7 mouse cellular contexts compared by ENCODE assay signal in genomic region chr5:149679362-149679761, GRCm38 (mm10). TPM values are rescaled to one million over a fixed set of nuclear protein-coding genes. Genes with fewer than 3 reads are reported as not detected.
DNase-seq lines count a peak whose midpoint lies in the region; ATAC-seq and TF ChIP-seq lines count a peak whose summit lies in the region.

No protein-coding gene starts in this region.

- H3K9ac ChIP-seq in embryonic facial prominence, embryonic 13.5 days, result peak overlapping the region; percentile 87
- H3K9ac ChIP-seq in intestine, postnatal 0 days (ENCODE audit: low read depth, low read length), result no peak overlapping the region
- H3K9ac ChIP-seq in midbrain, postnatal 0 days (replicated peaks; ENCODE audit: low read length, poor library complexity, severe bottlenecking), result peak overlapping the region; percentile 24; the same call in 1 of the 2 replicates

- peak overlapping the region; percentile 94 for H3K4me2 ChIP-seq in embryonic facial prominence, embryonic 13.5 days
- peak overlapping the region; percentile 91 for H3K4me2 ChIP-seq in intestine, postnatal 0 days (replicated peaks; ENCODE audit: low read depth)
- H3K4me2 ChIP-seq in midbrain, postnatal 0 days (ENCODE audit: low read depth, low read length, poor library complexity, severe bottlenecking), result peak overlapping the region; percentile 93

- H3K4me1 ChIP-seq in embryonic facial prominence, embryonic 13.5 days, result peaks cover 11% of the 10 kb centered on the region
- no peaks in the 10 kb centered on the region for H3K4me1 ChIP-seq in intestine, postnatal 0 days (replicated peaks; ENCODE audit: control insufficient read depth, insufficient read depth, low read length)
- 0 out of 2 replicates have a peak, but pooled peaks cover 3% of the 10 kb centered on the region for H3K4me1 ChIP-seq in midbrain, postnatal 0 days (ENCODE audit: insufficient read depth, low read length)

- H3K36me3 ChIP-seq in embryonic facial prominence, embryonic 13.5 days, result no peaks in the 10 kb centered on the region
- H3K36me3 ChIP-seq in intestine, postnatal 0 days (ENCODE audit: control insufficient read depth, insufficient read depth), result no peaks in the 10 kb centered on the region
- no peaks in the 10 kb centered on the region for H3K36me3 ChIP-seq in midbrain, postnatal 0 days (ENCODE audit: insufficient read depth, low read length)

- H3K27me3 ChIP-seq in embryonic facial prominence, embryonic 13.5 days, result no peaks in the 10 kb centered on the region; the same call in 1 of the 2 replicates
- no peaks in the 10 kb centered on the region for H3K27me3 ChIP-seq in intestine, postnatal 0 days (replicated peaks; ENCODE audit: control insufficient read depth, insufficient read depth, low read length)
- no peaks in the 10 kb centered on the region for H3K27me3 ChIP-seq in midbrain, postnatal 0 days (ENCODE audit: insufficient read depth, low read length)

- no peak for ATAC-seq in embryonic facial prominence, embryonic 13.5 days (ENCODE audit: insufficient number of reproducible peaks, insufficient read depth, low FRiP score, low TSS enrichment, low read depth)
- ATAC-seq in intestine, postnatal 0 days, result no peak
- ATAC-seq in midbrain, postnatal 0 days (ENCODE audit: low FRiP score), result 0 out of 2 replicates have a peak, but pooled peaks have one; percentile 32

- H3K9me3 ChIP-seq in embryonic facial prominence, embryonic 13.5 days, result no peaks in the 10 kb centered on the region
- H3K9me3 ChIP-seq in intestine, postnatal 0 days (ENCODE audit: control insufficient read depth), result no peaks in the 10 kb centered on the region
- no peaks in the 10 kb centered on the region for H3K9me3 ChIP-seq in midbrain, postnatal 0 days (ENCODE audit: low read length)

- DNase-seq in lung, postnatal 10 days, result peak; percentile 6
- no peak for DNase-seq in lung, postnatal 4 days
- no peak for DNase-seq in midbrain, postnatal 0 days (ENCODE audit: low spot score)
- no peak for DNase-seq in ovary, postnatal 14 days (ENCODE audit: low spot score)
- DNase-seq in right cerebral cortex, adult 2 months (ENCODE audit: low spot score in 2 of 2), result no peak

- WGBS in embryonic facial prominence, embryonic 13.5 days, result 8% methylated on average over 12 of the region's 12 CpGs
- WGBS in intestine, postnatal 0 days, result 13% methylated on average over 12 of the region's 12 CpGs
- WGBS in midbrain, postnatal 0 days, result 8% methylated on average over 12 of the region's 12 CpGs

- H3K27ac ChIP-seq in embryonic facial prominence, embryonic 13.5 days, result no peak overlapping the region
- H3K27ac ChIP-seq in intestine, postnatal 0 days (ENCODE audit: low read depth, low read length), result no peak overlapping the region
- no peak overlapping the region for H3K27ac ChIP-seq in midbrain, postnatal 0 days (ENCODE audit: low read depth, low read length)

- H3K4me3 ChIP-seq in embryonic facial prominence, embryonic 13.5 days, result peak overlapping the region; percentile 73
- H3K4me3 ChIP-seq in intestine, postnatal 0 days (ENCODE audit: low read depth, low read length), result peak overlapping the region; percentile 79
- H3K4me3 ChIP-seq in midbrain, postnatal 0 days (ENCODE audit: low read depth, low read length), result peak overlapping the region; percentile 73

- TF ChIP-seq CTCF in intestine, postnatal 0 days (IDR thresholded peaks at IDR 0.05; ENCODE audit: low read depth), result no peak
- no peak for TF ChIP-seq CTCF in midbrain, postnatal 0 days (IDR thresholded peaks at IDR 0.05)

RNA-seq across cellular contexts. Expression of gene B3glct, which starts 1.3 kb away (rescaled TPM):
- 14.7 and 14.8 TPM in 2 replicates for polyA plus RNA-seq in embryonic facial prominence, embryonic 13.5 days (2015; fragmentation: Nextera tagmentation; extraction: Ambion mirVana)
- polyA plus RNA-seq in intestine, postnatal 0 days (2015; fragmentation: Nextera tagmentation; extraction: Ambion mirVana), result 10.7 and 11.2 TPM in 2 replicates
- total RNA-seq in midbrain, postnatal 0 days (2014; rRNA removed), result 25.6 and 32.2 TPM in 2 replicates
- polyA plus RNA-seq in midbrain, postnatal 0 days (2015; fragmentation: Nextera tagmentation; extraction: Ambion mirVana), result 18.1 TPM in 2 replicates

RNA-seq across cellular contexts. Expression of gene Hsph1, which starts 43.2 kb away (rescaled TPM):
- 50.8 and 57.5 TPM in 2 replicates for polyA plus RNA-seq in embryonic facial prominence, embryonic 13.5 days (2015; fragmentation: Nextera tagmentation; extraction: Ambion mirVana)
- 9.0 and 10.0 TPM in 2 replicates for polyA plus RNA-seq in intestine, postnatal 0 days (2015; fragmentation: Nextera tagmentation; extraction: Ambion mirVana)
- total RNA-seq in midbrain, postnatal 0 days (2014; rRNA removed), result 28.5 and 38.1 TPM in 2 replicates
- polyA plus RNA-seq in midbrain, postnatal 0 days (2015; fragmentation: Nextera tagmentation; extraction: Ambion mirVana), result 66.6 and 74.1 TPM in 2 replicates
